Mouse (Mus musculus): ENCODE measurements around the gene Slc28a1. TPM values are rescaled to one million over a fixed set of nuclear protein-coding genes. Genes with fewer than 3 reads are reported as not detected.

Gene Slc28a1
- polyA plus RNA-seq, 1 experiment from 2014 or later, result 0.06 TPM

- no peak for TF ChIP-seq CTCF (IDR thresholded peaks at IDR 0.05)
- no peak for TF ChIP-seq EP300 (IDR thresholded peaks at IDR 0.05)
- no peaks in the 10 kb centered on the region for H3K36me3 ChIP-seq (ENCODE audit: insufficient read depth, low read length)
- DNase-seq (ENCODE audit: low spot score) (peak; percentile 80), ATAC-seq (peak; percentile 55)
- no peak overlapping the region for H3K4me3 ChIP-seq (ENCODE audit: low read depth, low read length)
- WGBS, result 55% methylated on average over 7 of the region's 7 CpGs
- H3K27ac ChIP-seq (ENCODE audit: low read length), result no peak overlapping the region
- H3K9me3 ChIP-seq (ENCODE audit: low read length), result no peaks in the 10 kb centered on the region
- no peak overlapping the region for H3K4me2 ChIP-seq (replicated peaks; ENCODE audit: low read depth, low read length)
- H3K9ac ChIP-seq (replicated peaks; ENCODE audit: low read depth), result no peak overlapping the region
- H3K27me3 ChIP-seq (replicated peaks; ENCODE audit: insufficient read depth, low read length), result no peaks in the 10 kb centered on the region
- H3K4me1 ChIP-seq (ENCODE audit: insufficient read depth, low read depth, low read length), result peaks cover 9% of the 10 kb centered on the region; the same call in 1 of the 2 replicates
Observed at GRCm38 (mm10) chr7:81131864-81132263, 17.3 kb downstream of the Slc28a1 start.

GRCm38 (mm10) chr7:81132851-81133279, 18.3 kb downstream of the Slc28a1 start:
- Histone ChIP-seq H3K4me3 (ENCODE audit: low read depth, low read length) (no peak overlapping the region), H3K4me1 (ENCODE audit: insufficient read depth, low read depth, low read length) (peaks cover 9% of the 10 kb centered on the region; the same call in 1 of the 2 replicates), H3K27ac (ENCODE audit: low read length) (no peak overlapping the region), H3K9ac (replicated peaks; ENCODE audit: low read depth) (no peak overlapping the region), H3K36me3 (ENCODE audit: insufficient read depth, low read length) (no peaks in the 10 kb centered on the region), H3K4me2 (replicated peaks; ENCODE audit: low read depth, low read length) (no peak overlapping the region), H3K9me3 (ENCODE audit: low read length) (no peaks in the 10 kb centered on the region), H3K27me3 (replicated peaks; ENCODE audit: insufficient read depth, low read length) (no peaks in the 10 kb centered on the region)
- 28% methylated on average over 2 of the region's 2 CpGs for WGBS
- no peak for TF ChIP-seq CTCF (IDR thresholded peaks at IDR 0.05)
- TF ChIP-seq EP300 (IDR thresholded peaks at IDR 0.05), result no peak
- ATAC-seq, result peak; percentile 61
- peak; percentile 81 for DNase-seq (ENCODE audit: low spot score)

DNA sequence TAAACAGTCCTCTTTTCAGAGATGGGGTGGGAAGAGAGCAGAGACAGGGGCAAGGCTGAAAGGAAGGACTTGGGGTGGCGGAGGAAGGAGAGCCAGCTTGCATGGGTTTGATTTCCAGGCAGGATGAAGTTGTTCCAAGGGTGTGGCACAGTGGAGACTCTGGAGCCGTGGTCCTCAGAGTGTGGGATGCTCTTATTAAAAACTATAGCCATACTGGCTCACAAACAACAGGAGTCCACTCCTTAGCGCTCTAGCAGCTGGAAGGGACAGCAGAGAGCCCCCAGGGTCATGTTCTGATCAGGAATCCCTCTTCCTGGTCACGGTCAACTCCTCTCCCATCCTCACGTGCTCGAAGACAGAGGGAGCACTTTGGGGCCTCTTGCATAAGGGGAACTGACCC, 18.8 kb downstream of the Slc28a1 start:
- no peak for ATAC-seq
- WGBS, result 76% methylated on average over 6 of the region's 6 CpGs
- H3K36me3 ChIP-seq (ENCODE audit: insufficient read depth, low read length), result no peaks in the 10 kb centered on the region
- DNase-seq (ENCODE audit: low spot score), result no peak
- H3K9ac ChIP-seq (replicated peaks; ENCODE audit: low read depth), result no peak overlapping the region
- peaks cover 9% of the 10 kb centered on the region; the same call in 1 of the 2 replicates for H3K4me1 ChIP-seq (ENCODE audit: insufficient read depth, low read depth, low read length)
- H3K27me3 ChIP-seq (replicated peaks; ENCODE audit: insufficient read depth, low read length), result no peaks in the 10 kb centered on the region
- H3K4me2 ChIP-seq (replicated peaks; ENCODE audit: low read depth, low read length), result no peak overlapping the region
- H3K27ac ChIP-seq (ENCODE audit: low read length), result no peak overlapping the region
- TF ChIP-seq CTCF (IDR thresholded peaks at IDR 0.05), result no peak
- TF ChIP-seq EP300 (IDR thresholded peaks at IDR 0.05), result no peak
- no peak overlapping the region for H3K4me3 ChIP-seq (ENCODE audit: low read depth, low read length)
- H3K9me3 ChIP-seq (ENCODE audit: low read length), result no peaks in the 10 kb centered on the region

DNA sequence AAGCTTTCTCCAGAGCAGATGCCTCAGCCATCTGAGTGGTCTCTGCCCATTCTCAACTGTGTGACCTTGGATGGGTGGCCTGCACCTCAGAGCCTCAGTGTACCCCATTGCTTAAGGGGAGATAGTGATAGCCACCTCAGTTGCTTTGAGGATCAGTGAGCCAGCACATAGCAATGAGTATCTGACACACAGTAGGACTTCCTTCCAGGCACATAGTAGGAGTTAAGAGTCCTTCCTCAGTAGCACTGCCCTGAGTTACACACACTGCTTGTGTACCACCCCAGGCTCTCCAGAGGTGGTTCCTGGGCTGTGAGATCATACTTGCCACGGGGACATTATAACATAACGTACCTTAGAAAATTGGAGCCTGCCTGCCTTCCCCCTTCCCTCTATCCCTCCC, 19.3 kb downstream of the Slc28a1 start:
- Histone ChIP-seq H3K36me3 (ENCODE audit: insufficient read depth, low read length) (no peaks in the 10 kb centered on the region), H3K27ac (ENCODE audit: low read length) (0 out of 2 replicates have a peak overlapping the region, but pooled peaks have one; percentile 26), H3K4me1 (ENCODE audit: insufficient read depth, low read depth, low read length) (peaks cover 9% of the 10 kb centered on the region; the same call in 1 of the 2 replicates), H3K9me3 (ENCODE audit: low read length) (no peaks in the 10 kb centered on the region), H3K4me2 (replicated peaks; ENCODE audit: low read depth, low read length) (no peak overlapping the region), H3K27me3 (replicated peaks; ENCODE audit: insufficient read depth, low read length) (no peaks in the 10 kb centered on the region), H3K9ac (replicated peaks; ENCODE audit: low read depth) (no peak overlapping the region), H3K4me3 (ENCODE audit: low read depth, low read length) (no peak overlapping the region)
- no peak for ATAC-seq
- WGBS, result 73% methylated on average over 2 of the region's 2 CpGs
- TF ChIP-seq EP300 (IDR thresholded peaks at IDR 0.05) (no peak), CTCF (IDR thresholded peaks at IDR 0.05) (no peak)
- DNase-seq (ENCODE audit: low spot score), result no peak

DNA sequence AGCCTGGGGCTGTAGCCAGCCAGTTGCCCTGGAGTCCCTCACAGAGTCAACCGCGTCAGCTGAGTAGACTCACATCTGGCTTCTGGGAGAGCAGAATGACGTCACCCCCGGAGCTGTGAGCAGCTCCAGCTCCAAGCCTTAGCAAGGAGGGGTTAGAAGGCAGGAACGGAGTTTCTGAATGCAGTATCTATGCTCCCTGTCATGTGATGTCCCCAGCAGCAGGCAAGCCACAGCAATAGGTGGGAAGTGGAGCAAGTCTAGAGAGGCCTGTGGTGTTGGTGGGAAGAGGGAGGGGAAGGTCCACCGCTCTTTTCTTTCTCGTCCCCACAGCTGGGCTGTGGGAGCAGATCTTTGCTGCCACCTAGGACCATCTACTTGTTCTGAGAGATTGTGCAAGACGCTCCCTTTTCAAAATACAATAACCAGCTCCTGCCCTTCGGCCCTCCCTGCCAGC, 20.0 kb downstream of the Slc28a1 start:
- no peak for TF ChIP-seq EP300 (IDR thresholded peaks at IDR 0.05)
- peak; percentile 64 for TF ChIP-seq CTCF (IDR thresholded peaks at IDR 0.05)
- ATAC-seq, result peak; percentile 86
- peak overlapping the region; percentile 48 for H3K4me2 ChIP-seq (replicated peaks; ENCODE audit: low read depth, low read length)
- peak overlapping the region; percentile 69; the same call in 1 of the 2 replicates for H3K27ac ChIP-seq (ENCODE audit: low read length)
- H3K36me3 ChIP-seq (ENCODE audit: insufficient read depth, low read length), result no peaks in the 10 kb centered on the region
- DNase-seq (ENCODE audit: low spot score), result peak; percentile 96
- no peak overlapping the region for H3K4me3 ChIP-seq (ENCODE audit: low read depth, low read length)
- H3K27me3 ChIP-seq (replicated peaks; ENCODE audit: insufficient read depth, low read length), result no peaks in the 10 kb centered on the region
- 5% methylated on average over 9 of the region's 9 CpGs for WGBS
- no peaks in the 10 kb centered on the region for H3K9me3 ChIP-seq (ENCODE audit: low read length)
- H3K4me1 ChIP-seq (ENCODE audit: insufficient read depth, low read depth, low read length), result peaks cover 9% of the 10 kb centered on the region; the same call in 1 of the 2 replicates
- H3K9ac ChIP-seq (replicated peaks; ENCODE audit: low read depth), result 0 out of 2 replicates have a peak overlapping the region, but pooled peaks have one; percentile 16

- TF ChIP-seq CTCF (IDR thresholded peaks at IDR 0.05) (no peak), EP300 (IDR thresholded peaks at IDR 0.05) (no peak)
- 87% methylated on average over 5 of the region's 5 CpGs for WGBS
- DNase-seq (ENCODE audit: low spot score) (no peak), ATAC-seq (no peak)
- no peak overlapping the region for H3K4me3 ChIP-seq (ENCODE audit: low read depth, low read length)
- no peaks in the 10 kb centered on the region for H3K27me3 ChIP-seq (replicated peaks; ENCODE audit: insufficient read depth, low read length)
- H3K4me2 ChIP-seq (replicated peaks; ENCODE audit: low read depth, low read length), result no peak overlapping the region
- H3K4me1 ChIP-seq (ENCODE audit: insufficient read depth, low read depth, low read length), result peaks cover 9% of the 10 kb centered on the region; the same call in 1 of the 2 replicates
- no peak overlapping the region for H3K27ac ChIP-seq (ENCODE audit: low read length)
- H3K9me3 ChIP-seq (ENCODE audit: low read length), result no peaks in the 10 kb centered on the region
- no peak overlapping the region for H3K9ac ChIP-seq (replicated peaks; ENCODE audit: low read depth)
- no peaks in the 10 kb centered on the region for H3K36me3 ChIP-seq (ENCODE audit: insufficient read depth, low read length)
Observed at GRCm38 (mm10) chr7:81137292-81137691, 22.7 kb downstream of the Slc28a1 start.
